Mouse (Mus musculus): ENCODE results near the gene Acot7. TPM values are rescaled to one million over a fixed set of nuclear protein-coding genes. Genes with fewer than 3 reads are reported as not detected.

The Acot7 gene
- polyA plus RNA-seq, 1 experiment from 2014 or later, result 427 TPM

DNA sequence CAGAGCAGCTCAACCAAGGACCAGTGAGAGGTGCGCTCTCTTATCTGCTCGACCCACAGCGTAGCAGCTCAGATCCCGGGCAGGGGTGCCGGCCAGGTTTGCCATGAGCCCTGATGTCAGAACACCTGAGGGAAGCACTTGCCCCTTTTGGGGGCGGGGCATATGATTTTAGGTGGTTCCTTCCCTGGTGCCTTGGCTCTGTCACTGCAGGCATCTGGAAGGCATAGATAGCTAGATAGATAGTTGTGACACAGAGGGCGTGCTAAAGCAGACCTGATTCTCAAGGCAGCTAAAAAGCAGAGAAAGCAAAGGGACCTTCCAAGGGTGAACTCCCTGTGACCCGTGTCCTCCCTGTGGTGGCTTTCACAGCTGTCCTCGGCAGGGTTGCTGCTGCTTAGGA is 85.2 kb downstream of the Acot7 start:
- Histone ChIP-seq H3K27me3 (no peaks in the 10 kb centered on the region), H3K36me3 (peaks cover 12% of the 10 kb centered on the region), H3K9me3 (no peaks in the 10 kb centered on the region), H3K4me3 (no peak overlapping the region), H3K27ac (replicated peaks) (no peak overlapping the region), H3K4me1 (replicated peaks) (peaks cover 35% of the 10 kb centered on the region), H3K4me2 (no peak overlapping the region), H3K9ac (no peak overlapping the region)
- no peak for ATAC-seq (ENCODE audit: low FRiP score, low read depth)
- 67% methylated on average over 9 of the region's 9 CpGs for WGBS

DNA sequence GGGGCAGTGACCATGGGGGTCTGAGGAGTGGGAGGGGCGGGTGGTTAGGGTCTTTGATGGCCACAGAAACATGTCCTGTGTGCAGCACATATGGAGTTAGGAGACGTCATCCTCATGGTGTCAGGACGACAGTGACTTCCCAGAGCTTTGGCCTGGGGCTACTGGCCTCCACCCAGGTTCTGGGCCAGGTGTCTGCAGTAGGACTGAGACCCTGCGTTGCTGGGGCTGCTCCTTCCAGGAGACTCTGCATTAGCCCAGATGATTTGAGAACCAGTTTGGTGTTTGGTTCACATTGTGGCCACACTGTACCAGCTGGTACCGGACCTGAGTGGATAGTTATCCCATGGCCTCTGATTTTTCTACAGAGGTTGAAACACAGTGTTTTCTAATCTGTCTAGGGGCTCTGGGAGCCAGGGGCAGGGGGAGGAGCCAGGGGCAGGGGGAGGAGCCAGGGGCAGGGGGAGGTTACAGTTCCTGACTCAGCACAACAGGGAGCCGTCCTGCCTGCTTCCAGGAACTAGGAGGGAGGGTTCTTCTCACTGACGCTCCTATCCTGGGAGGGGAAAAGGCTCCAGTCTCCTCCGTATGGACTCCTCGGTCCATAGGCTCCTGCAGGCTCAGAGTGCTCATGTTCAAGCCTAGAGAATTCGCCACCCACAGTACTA is 85.7 kb downstream of the Acot7 start:
- Histone ChIP-seq H3K4me1 (replicated peaks) (peaks cover 36% of the 10 kb centered on the region), H3K27ac (replicated peaks) (no peak overlapping the region), H3K9me3 (no peaks in the 10 kb centered on the region), H3K4me2 (no peak overlapping the region), H3K27me3 (no peaks in the 10 kb centered on the region), H3K36me3 (peaks cover 12% of the 10 kb centered on the region), H3K4me3 (no peak overlapping the region), H3K9ac (no peak overlapping the region)
- 0 out of 2 replicates have a peak, but pooled peaks have one; percentile 8 for ATAC-seq (ENCODE audit: low FRiP score, low read depth)
- 27% methylated on average over 10 of the region's 10 CpGs for WGBS

DNA sequence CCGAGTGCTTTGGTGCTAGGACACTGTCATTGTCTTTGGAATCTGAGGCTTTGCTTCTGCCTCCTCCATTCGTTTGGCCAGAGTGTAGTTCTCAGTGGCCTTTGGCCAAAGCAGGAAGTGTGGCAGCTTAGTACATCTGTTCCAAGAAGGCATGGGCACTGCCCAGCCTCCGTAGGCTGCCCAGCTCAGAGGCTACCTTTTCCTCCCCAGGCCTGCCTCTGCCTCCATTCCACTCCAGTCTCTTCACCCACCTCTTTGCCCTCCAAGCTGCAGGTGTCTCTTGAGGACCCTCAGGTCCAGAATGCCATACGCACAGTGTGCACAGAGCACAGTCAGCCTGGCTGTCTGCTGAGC is 86.2 kb downstream of the Acot7 start:
- Histone ChIP-seq H3K4me3 (no peak overlapping the region), H3K27ac (replicated peaks) (no peak overlapping the region), H3K4me1 (replicated peaks) (peaks cover 40% of the 10 kb centered on the region), H3K9me3 (no peaks in the 10 kb centered on the region), H3K4me2 (no peak overlapping the region), H3K9ac (no peak overlapping the region), H3K27me3 (no peaks in the 10 kb centered on the region), H3K36me3 (peaks cover 12% of the 10 kb centered on the region)
- no peak for ATAC-seq (ENCODE audit: low FRiP score, low read depth)
- 48% methylated on average over 4 of the region's 4 CpGs for WGBS

DNA sequence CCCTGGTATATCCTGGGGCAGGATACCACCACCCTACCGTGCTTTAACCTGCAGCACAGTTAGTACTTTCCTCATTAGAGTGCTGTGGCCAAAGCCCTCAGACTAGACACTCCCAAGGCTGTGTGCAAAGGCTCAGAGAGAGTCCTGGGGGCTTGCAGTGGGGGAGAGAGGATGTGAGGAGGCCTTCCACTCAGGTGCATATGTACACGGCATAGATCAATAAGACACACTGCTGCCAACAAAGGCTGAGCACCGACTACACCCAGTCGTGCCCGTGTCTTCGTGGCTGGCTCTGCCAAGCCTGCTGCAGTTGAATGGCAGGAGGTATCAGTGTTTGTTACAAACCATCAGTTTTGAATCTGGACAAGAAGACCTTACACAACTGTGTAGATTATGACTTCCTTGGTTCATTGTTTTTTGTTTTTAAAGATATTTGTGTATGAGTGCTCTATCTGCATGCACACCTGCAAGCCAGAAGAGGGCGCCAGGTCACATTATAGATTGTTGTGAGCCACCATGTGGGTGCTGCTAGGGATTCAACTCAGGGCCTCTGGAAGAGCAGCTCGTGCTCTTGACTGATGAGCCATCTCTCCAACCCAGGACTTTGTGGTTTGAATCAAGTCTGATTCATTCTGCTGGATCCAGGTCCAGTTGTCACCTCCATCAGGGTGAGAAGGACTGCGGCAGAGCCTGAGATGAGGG is 87.1 kb downstream of the Acot7 start:
- no peak for ATAC-seq (ENCODE audit: low FRiP score, low read depth)
- 87% methylated on average over 9 of the region's 9 CpGs for WGBS

DNA sequence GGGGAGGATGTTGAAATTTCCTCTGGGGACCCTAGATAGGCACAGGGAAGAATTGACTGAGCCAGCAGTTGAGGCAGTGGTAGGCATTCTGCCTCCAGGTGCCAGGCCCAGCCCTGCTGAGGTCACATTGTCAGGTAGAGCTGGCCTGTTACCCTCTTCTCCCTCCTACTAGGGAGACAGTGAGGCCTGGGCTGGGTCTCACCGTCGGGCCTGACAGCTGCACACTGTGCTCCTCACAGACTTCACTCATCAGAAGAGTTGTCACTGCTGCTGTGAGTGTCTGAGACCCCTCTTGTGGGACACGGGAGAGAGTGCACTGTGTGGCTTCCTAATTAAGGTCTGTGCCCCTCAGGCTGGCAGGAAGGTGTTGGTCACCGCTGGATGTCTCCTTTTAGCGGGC is 87.9 kb downstream of the Acot7 start:
- WGBS, result 30% methylated on average over 5 of the region's 5 CpGs
- H3K36me3 ChIP-seq, result peaks cover 6% of the 10 kb centered on the region; the same call in 1 of the 2 replicates
- H3K4me1 ChIP-seq (replicated peaks), result peaks cover 41% of the 10 kb centered on the region
- ATAC-seq (ENCODE audit: low FRiP score, low read depth), result no peak
- no peak overlapping the region for H3K4me2 ChIP-seq
- H3K9ac ChIP-seq, result no peak overlapping the region
- no peak overlapping the region for H3K4me3 ChIP-seq
- no peaks in the 10 kb centered on the region for H3K9me3 ChIP-seq
- H3K27ac ChIP-seq (replicated peaks), result peak overlapping the region; percentile 54
- no peaks in the 10 kb centered on the region for H3K27me3 ChIP-seq

More for the DNA sequence above, 87.1 kb downstream of the Acot7 start:
- Histone ChIP-seq H3K27ac (replicated peaks) (no peak overlapping the region), H3K36me3 (peaks cover 9% of the 10 kb centered on the region; the same call in 1 of the 2 replicates), H3K9ac (no peak overlapping the region), H3K4me2 (no peak overlapping the region), H3K9me3 (no peaks in the 10 kb centered on the region), H3K27me3 (no peaks in the 10 kb centered on the region), H3K4me1 (replicated peaks) (peaks cover 41% of the 10 kb centered on the region), H3K4me3 (no peak overlapping the region)

DNA sequence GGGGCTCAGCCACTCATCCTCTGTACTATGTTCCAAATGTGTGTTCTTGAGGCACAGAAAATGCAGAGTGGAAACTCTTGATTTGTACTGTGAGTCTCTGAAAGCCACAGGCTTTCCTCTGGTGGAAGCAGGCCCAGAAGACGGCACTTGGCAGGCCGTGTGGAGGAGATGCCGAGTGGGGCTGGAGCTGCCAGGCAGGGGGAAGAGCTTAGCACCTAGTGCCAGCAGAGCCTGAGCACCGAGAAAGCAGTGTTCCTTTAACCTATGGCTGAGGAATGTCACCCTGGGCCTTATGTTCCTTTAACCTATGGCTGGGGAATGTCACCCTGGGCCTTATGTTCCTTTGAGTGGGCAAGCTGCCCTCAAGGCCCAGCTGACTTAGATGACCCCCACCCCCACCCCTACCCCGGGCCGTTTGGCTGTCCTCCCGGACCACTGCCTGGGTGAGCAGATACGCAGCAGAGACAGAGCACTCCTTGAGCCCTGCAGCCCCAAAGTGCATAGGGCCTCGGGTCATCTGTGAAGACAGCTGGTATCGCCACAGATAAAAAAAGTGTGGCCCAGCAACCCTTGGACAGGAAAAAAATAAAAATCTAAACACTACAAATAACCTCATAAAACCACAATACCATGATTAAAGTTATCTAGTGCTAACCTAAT is 88.4 kb downstream of the Acot7 start:
- Histone ChIP-seq H3K9ac (no peak overlapping the region), H3K36me3 (peaks cover 3% of the 10 kb centered on the region; the same call in 1 of the 2 replicates), H3K27me3 (0 out of 2 replicates have a peak, but pooled peaks cover 2% of the 10 kb centered on the region), H3K9me3 (no peaks in the 10 kb centered on the region), H3K4me3 (no peak overlapping the region), H3K27ac (replicated peaks) (peak overlapping the region; percentile 54), H3K4me1 (replicated peaks) (peaks cover 41% of the 10 kb centered on the region), H3K4me2 (no peak overlapping the region)
- 39% methylated on average over 10 of the region's 10 CpGs for WGBS
- ATAC-seq (ENCODE audit: low FRiP score, low read depth), result no peak

DNA sequence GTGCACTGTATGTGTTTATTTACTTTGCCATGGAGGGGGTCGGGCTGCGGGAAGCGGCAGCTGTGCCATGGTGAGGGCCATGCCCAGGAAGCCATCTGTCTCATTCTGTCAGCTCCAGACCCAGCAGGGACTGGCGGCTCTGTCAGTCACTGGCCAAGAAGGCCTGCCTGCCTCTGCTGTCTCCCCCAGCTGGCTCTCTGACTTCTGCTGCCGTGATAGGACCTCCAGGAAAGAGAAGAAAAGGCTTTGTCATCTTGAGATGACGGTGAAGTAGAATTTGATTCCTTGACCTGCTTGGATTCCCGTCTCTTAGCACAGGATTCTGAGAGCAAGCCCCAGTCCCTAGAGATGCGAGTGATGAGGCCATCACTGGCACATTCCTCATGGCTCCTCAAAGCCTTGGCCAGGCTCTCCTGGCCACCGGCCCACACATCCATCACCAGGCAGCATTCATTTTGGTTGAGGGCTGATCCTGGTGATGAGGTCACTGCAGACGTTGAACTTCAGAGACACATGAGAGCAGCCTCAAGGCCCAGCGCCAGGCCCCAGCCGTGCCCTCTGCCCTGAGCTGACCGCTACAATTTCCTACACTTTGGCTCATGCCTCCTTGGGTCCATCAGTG is 89.9 kb downstream of the Acot7 start:
- Histone ChIP-seq H3K27me3 (0 out of 2 replicates have a peak, but pooled peaks cover 3% of the 10 kb centered on the region), H3K4me2 (no peak overlapping the region), H3K36me3 (peaks cover 7% of the 10 kb centered on the region; the same call in 1 of the 2 replicates), H3K4me3 (no peak overlapping the region), H3K9ac (no peak overlapping the region), H3K4me1 (replicated peaks) (peaks cover 44% of the 10 kb centered on the region), H3K27ac (replicated peaks) (peak overlapping the region; percentile 48; the same call in 1 of the 2 replicates), H3K9me3 (no peaks in the 10 kb centered on the region)
- 58% methylated on average over 13 of the region's 13 CpGs for WGBS
- ATAC-seq (ENCODE audit: low FRiP score, low read depth), result peak; percentile 27; the same call in 1 of the 2 replicates

DNA sequence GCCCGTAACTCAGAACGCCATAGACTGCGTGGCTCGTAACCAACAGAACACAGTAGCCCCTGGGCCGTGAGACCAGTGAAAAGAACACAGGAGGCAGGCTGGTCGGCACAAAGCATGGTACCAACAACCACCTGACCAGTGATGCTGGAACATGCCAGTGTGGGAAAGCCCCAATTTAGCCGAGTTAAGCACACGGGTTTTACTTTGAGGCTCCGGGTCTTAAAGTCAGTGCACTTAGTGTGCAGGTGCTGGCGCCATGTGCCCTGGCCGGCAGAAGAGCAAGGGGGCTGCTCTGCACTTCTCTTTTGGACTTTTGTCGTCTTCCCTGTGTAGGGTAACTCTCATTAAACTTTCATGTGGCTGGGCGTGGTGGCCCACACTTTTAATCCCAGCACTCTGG is 92.0 kb downstream of the Acot7 start:
- Histone ChIP-seq H3K36me3 (peaks cover 4% of the 10 kb centered on the region; the same call in 1 of the 2 replicates), H3K9me3 (no peaks in the 10 kb centered on the region), H3K4me1 (replicated peaks) (peaks cover 55% of the 10 kb centered on the region), H3K4me2 (no peak overlapping the region), H3K27me3 (peaks cover 5% of the 10 kb centered on the region; the same call in 1 of the 2 replicates), H3K9ac (no peak overlapping the region), H3K27ac (replicated peaks) (no peak overlapping the region), H3K4me3 (no peak overlapping the region)
- ATAC-seq (ENCODE audit: low FRiP score, low read depth), result no peak
- 87% methylated on average over 13 of the region's 13 CpGs for WGBS

DNA sequence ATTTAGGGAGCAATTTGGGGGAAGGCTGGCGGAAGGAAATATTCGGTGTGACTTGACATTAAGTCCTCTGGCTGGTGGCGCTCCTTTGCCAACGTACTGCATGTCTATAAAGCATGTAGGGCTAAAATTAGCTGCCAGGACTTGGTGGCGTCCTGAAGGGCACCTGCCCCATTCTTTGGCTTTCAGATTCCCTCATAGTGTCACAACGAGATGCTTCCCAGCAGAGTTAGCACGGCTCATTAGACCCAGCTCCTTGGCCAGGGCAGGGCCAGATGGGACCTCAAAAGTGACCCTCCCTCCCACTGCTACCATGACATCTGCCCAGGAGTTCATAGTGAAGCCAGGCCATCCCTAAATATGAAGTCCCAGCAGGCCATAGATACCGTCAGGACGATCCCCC is 92.7 kb downstream of the Acot7 start:
- no peak overlapping the region for H3K9ac ChIP-seq
- peaks cover 9% of the 10 kb centered on the region; the same call in 1 of the 2 replicates for H3K27me3 ChIP-seq
- no peaks in the 10 kb centered on the region for H3K9me3 ChIP-seq
- H3K4me3 ChIP-seq, result no peak overlapping the region
- H3K4me2 ChIP-seq, result no peak overlapping the region
- H3K4me1 ChIP-seq (replicated peaks), result peaks cover 58% of the 10 kb centered on the region
- WGBS, result 63% methylated on average over 9 of the region's 9 CpGs
- H3K36me3 ChIP-seq, result peaks cover 3% of the 10 kb centered on the region; the same call in 1 of the 2 replicates
- H3K27ac ChIP-seq (replicated peaks), result no peak overlapping the region
- ATAC-seq (ENCODE audit: low FRiP score, low read depth), result no peak

DNA sequence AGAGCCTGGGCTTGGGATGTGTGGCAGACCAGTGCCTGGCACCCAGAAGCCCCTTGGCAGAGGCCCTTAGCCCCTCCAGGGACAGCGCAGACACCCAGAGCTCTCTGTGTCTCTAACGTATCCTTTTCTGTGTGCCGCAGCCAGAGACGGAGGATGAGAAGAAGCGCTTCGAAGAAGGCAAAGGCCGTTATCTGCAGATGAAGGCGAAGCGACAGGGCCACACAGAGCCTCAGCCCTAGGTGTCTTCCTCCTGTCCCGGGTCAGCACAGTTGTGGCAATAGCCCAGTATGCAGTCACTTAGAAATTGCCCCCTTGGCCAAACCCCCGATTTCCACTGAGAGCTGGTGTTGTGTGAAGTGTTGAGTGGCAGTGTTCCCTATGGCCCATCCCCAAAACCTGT is 93.4 kb downstream of the Acot7 start:
- Histone ChIP-seq H3K36me3 (peaks cover 3% of the 10 kb centered on the region; the same call in 1 of the 2 replicates), H3K27ac (replicated peaks) (no peak overlapping the region), H3K4me3 (no peak overlapping the region), H3K9me3 (no peaks in the 10 kb centered on the region), H3K27me3 (peaks cover 16% of the 10 kb centered on the region), H3K9ac (no peak overlapping the region), H3K4me1 (replicated peaks) (peaks cover 60% of the 10 kb centered on the region), H3K4me2 (no peak overlapping the region)
- ATAC-seq (ENCODE audit: low FRiP score, low read depth), result no peak
- 93% methylated on average over 11 of the region's 11 CpGs for WGBS

DNA sequence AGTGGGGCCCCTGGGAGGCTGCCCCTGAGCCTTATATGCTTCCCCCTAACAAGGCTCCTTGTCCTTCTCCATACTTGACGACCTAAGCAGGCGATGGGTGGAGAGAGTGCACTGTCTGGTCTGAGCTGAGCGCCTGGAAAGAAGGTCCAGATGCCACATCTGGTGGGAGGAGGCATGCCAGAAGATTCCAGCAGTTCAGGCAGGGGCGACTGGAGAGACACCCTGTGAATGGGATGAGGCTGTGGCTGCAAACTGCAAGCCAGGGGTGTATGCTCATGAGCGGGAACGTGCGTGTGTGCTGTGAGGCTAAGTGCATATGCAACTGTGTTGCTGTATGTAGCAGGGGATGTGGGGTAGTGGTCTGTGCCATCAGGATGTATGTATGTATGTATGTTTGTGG is 94.1 kb downstream of the Acot7 start:
- H3K4me2 ChIP-seq, result no peak overlapping the region
- no peaks in the 10 kb centered on the region for H3K9me3 ChIP-seq
- H3K27me3 ChIP-seq, result peaks cover 22% of the 10 kb centered on the region
- no peak overlapping the region for H3K4me3 ChIP-seq
- no peak for ATAC-seq (ENCODE audit: low FRiP score, low read depth)
- H3K4me1 ChIP-seq (replicated peaks), result peaks cover 61% of the 10 kb centered on the region
- WGBS, result 75% methylated on average over 7 of the region's 7 CpGs
- peak overlapping the region; percentile 26; the same call in 1 of the 2 replicates for H3K27ac ChIP-seq (replicated peaks)
- no peak overlapping the region for H3K9ac ChIP-seq
- peaks cover 3% of the 10 kb centered on the region; the same call in 1 of the 2 replicates for H3K36me3 ChIP-seq
